Comparison of ENCODE assay signal across 12 mouse cellular contexts in the genomic region with DNA sequence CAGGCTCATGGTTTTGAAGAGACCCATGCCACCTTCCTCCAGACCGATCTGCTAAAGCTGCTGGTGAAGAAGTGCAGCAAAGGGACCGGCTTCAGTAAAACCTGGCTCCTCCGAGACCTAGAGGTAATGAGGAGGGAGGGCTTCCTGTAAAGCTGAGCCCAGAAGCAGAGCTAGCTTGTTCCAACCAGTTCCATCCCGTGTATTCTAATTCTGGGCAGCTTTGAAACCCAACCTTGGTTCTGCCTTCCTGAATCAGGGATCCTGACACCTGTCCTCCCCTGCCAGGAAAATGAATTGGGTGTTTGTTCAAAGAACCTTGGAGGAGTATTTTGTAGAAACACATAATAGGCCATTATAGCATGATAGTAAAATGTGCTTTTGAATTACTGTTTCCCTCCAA.
"Had no signal": no experiment of that assay in that cellular context is flagged by ENCODE, and none has a peak within 500 bp of the region (broad histone marks: within the 10 kb centered on the region; RNA-seq: fewer than 3 reads in every experiment).

No protein-coding gene starts in this region.

- ATAC-seq: intestine, embryonic 16.5 days; lung, postnatal 0 days; midbrain, embryonic 13.5 days had no signal

- H3K27ac ChIP-seq: limb, embryonic 13.5 days; liver, embryonic 15.5 days; midbrain, embryonic 13.5 days; neural tube, embryonic 12.5 days had no signal

- H3K27me3 ChIP-seq: limb, embryonic 13.5 days; liver, embryonic 15.5 days; midbrain, embryonic 13.5 days; neural tube, embryonic 12.5 days had no signal

- H3K4me1 ChIP-seq: limb, embryonic 13.5 days; liver, embryonic 15.5 days; midbrain, embryonic 13.5 days; neural tube, embryonic 12.5 days had no signal

- H3K4me2 ChIP-seq: limb, embryonic 13.5 days; liver, embryonic 11.5 days; liver, embryonic 15.5 days; midbrain, embryonic 13.5 days; neural tube, embryonic 12.5 days had no signal

- H3K9me3 ChIP-seq: limb, embryonic 13.5 days; liver, embryonic 15.5 days; midbrain, embryonic 13.5 days; neural tube, embryonic 12.5 days had no signal

- H3K9ac ChIP-seq: limb, embryonic 13.5 days; liver, embryonic 15.5 days; midbrain, embryonic 13.5 days; neural tube, embryonic 12.5 days had no signal

- DNase-seq: left cerebral cortex, postnatal 4 days; lung, adult 2 months; lung, postnatal 36 days; retina, postnatal 1 day had no signal

- H3K4me3 ChIP-seq: limb, embryonic 13.5 days; liver, embryonic 15.5 days; midbrain, embryonic 13.5 days; myocyte; neural tube, embryonic 12.5 days had no signal
